Mouse (Mus musculus) heart, embryonic 13.5 days (tissue): Measurements from ENCODE around the gene Mcm3. TPM values are rescaled to one million over a fixed set of nuclear protein-coding genes. Genes with fewer than 3 reads are reported as not detected.

Experiments
- ATAC-seq: fragments of 200-750 bp; cut with Nextera tagmentation; 2 replicates; pipeline ENCODE4 v1.8.0; 2017; ENCODE audit warnings: moderate TSS enrichment; ENCODE audit not compliant: insufficient number of reproducible peaks, low FRiP score, low TSS enrichment; ENCODE audit errors: extremely low read depth
- H3K27ac ChIP-seq: fragments of 300-500 bp; sonication (generic); replicated peaks from 2 replicates; pipeline ENCODE4 v1.5.1; 2015; ENCODE audit warnings: moderate library complexity, mild to moderate bottlenecking, inconsistent platforms
- H3K27me3 ChIP-seq: fragments of 300-500 bp; sonication (generic); replicated peaks from 2 replicates; pipeline ENCODE4 v1.6.1; 2015; ENCODE audit warnings: mild to moderate bottlenecking, inconsistent platforms
- H3K36me3 ChIP-seq: fragments of 300-500 bp; sonication (generic); 2 replicates; pipeline ENCODE4 v1.6.1; 2015; ENCODE audit warnings: mild to moderate bottlenecking, inconsistent platforms
- H3K4me1 ChIP-seq: fragments of 300-500 bp; sonication (generic); 2 replicates; pipeline ENCODE4 v1.6.1; 2015; ENCODE audit warnings: inconsistent platforms
- H3K4me2 ChIP-seq: fragments of 300-500 bp; sonication (generic); 2 replicates; pipeline ENCODE4 v1.6.1; 2015; ENCODE audit warnings: inconsistent platforms, mild to moderate bottlenecking, moderate library complexity
- H3K4me3 ChIP-seq: fragments of 300-500 bp; sonication (generic); 2 replicates; pipeline ENCODE4 v1.5.1; 2015; ENCODE audit warnings: moderate library complexity, mild to moderate bottlenecking, inconsistent platforms
- H3K9ac ChIP-seq: fragments of 300-500 bp; sonication (generic); 2 replicates; pipeline ENCODE4 v1.6.1; 2015; ENCODE audit warnings: inconsistent platforms, mild to moderate bottlenecking, moderate library complexity
- H3K9me3 ChIP-seq: fragments of 300-500 bp; sonication (generic); 2 replicates; pipeline ENCODE4 v1.6.1; 2016; ENCODE audit warnings: inconsistent platforms
- WGBS: fragments of 180-500 bp; shearing (Covaris S2); methylation state at CpG from one replicate; pipeline ENCODE4 v1.1.7; 2015; ENCODE audit warnings: mixed read lengths; 5-methylcytosine and 5-hydroxymethylcytosine counted together
- polyA plus RNA-seq: library from polyadenylated mRNA; unstranded; fragments of >200 nt; fragmentation: Nextera tagmentation; extraction: Ambion mirVana; gene quantifications from 2 replicates; pipeline ENCODE4 v1.2.1, GENCODE M21; 2015

Gene Mcm3
- polyA plus RNA-seq, 1 experiment from 2014 or later, result 97.6 TPM

- Histone ChIP-seq H3K9ac (no peak overlapping the region), H3K9me3 (no peaks in the 10 kb centered on the region), H3K36me3 (no peaks in the 10 kb centered on the region), H3K27ac (no peak overlapping the region), H3K27me3 (no peaks in the 10 kb centered on the region), H3K4me3 (no peak overlapping the region), H3K4me2 (no peak overlapping the region), H3K4me1 (no peaks in the 10 kb centered on the region)
- WGBS, result 62% methylated on average over 5 of the region's 5 CpGs
- ATAC-seq, result no peak
Observed at GRCm38 (mm10) chr1:20832473-20833140, 12.5 kb upstream of the Mcm3 start.

- Histone ChIP-seq H3K9me3 (no peaks in the 10 kb centered on the region), H3K27ac (no peak overlapping the region), H3K4me2 (no peak overlapping the region), H3K27me3 (no peaks in the 10 kb centered on the region), H3K4me3 (no peak overlapping the region), H3K9ac (no peak overlapping the region), H3K4me1 (no peaks in the 10 kb centered on the region), H3K36me3 (no peaks in the 10 kb centered on the region)
- WGBS, result 71% methylated on average over 1 of the region's 1 CpGs
- no peak for ATAC-seq
Observed at GRCm38 (mm10) chr1:20830546-20830945, 10.4 kb upstream of the Mcm3 start.

DNA sequence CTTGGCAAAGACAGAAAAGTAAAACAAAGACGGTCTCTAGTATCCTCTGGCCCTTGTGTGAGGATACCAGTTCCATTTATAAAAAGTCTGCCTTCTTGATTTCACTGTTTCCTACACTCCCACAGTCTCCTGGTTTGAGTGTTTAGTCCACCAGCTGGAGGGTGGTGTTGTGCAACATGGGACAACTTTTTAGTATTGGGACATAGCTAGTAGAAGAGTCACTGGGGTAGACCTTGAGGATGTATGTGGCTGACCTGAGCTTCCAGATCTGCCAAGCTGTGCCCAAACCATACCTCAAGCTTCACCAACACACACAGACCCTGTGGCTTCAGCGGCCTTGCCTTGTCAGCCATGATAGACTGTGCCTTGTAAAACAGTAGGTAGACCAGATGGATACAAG, 7.9 kb upstream of the Mcm3 start:
- ATAC-seq, result no peak
- Histone ChIP-seq H3K36me3 (no peaks in the 10 kb centered on the region), H3K27ac (no peak overlapping the region), H3K4me2 (no peak overlapping the region), H3K9me3 (no peaks in the 10 kb centered on the region), H3K4me1 (no peaks in the 10 kb centered on the region), H3K4me3 (no peak overlapping the region), H3K9ac (no peak overlapping the region), H3K27me3 (no peaks in the 10 kb centered on the region)
- 83% methylated on average over 2 of the region's 2 CpGs for WGBS

- Histone ChIP-seq H3K4me3 (no peak overlapping the region), H3K9me3 (no peaks in the 10 kb centered on the region), H3K4me1 (0 out of 2 replicates have a peak, but pooled peaks cover 3% of the 10 kb centered on the region), H3K27me3 (no peaks in the 10 kb centered on the region), H3K36me3 (no peaks in the 10 kb centered on the region), H3K9ac (no peak overlapping the region), H3K27ac (no peak overlapping the region), H3K4me2 (no peak overlapping the region)
- ATAC-seq, result no peak
Observed at GRCm38 (mm10) chr1:20825036-20825435, 4.9 kb upstream of the Mcm3 start.

- Histone ChIP-seq H3K4me2 (no peak overlapping the region), H3K4me3 (no peak overlapping the region), H3K9ac (no peak overlapping the region), H3K36me3 (no peaks in the 10 kb centered on the region), H3K9me3 (no peaks in the 10 kb centered on the region), H3K4me1 (peaks cover 8% of the 10 kb centered on the region), H3K27ac (no peak overlapping the region), H3K27me3 (no peaks in the 10 kb centered on the region)
- no peak for ATAC-seq
- 54% methylated on average over 2 of the region's 2 CpGs for WGBS
Observed at GRCm38 (mm10) chr1:20823906-20824305, 3.8 kb upstream of the Mcm3 start.

DNA sequence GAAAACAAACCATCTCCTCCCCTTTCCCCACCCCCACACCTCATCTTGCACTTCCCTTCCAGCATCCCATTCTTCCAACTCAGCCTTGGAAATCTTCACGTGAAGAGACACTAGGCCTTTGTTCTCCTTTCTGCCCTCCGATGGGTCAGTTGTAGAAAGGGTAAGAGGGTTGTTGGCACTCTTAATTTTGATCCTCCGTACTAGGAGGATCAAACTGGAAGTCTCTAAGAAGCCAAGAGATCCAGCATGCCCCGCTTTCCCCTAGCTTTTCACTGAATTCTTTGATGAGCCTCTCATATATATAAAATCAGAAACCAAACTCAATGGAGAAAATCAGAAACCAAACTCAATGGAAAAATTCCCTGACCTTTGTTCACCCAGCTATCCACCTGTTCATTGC, 3.4 kb upstream of the Mcm3 start:
- Histone ChIP-seq H3K9ac (no peak overlapping the region), H3K27me3 (no peaks in the 10 kb centered on the region), H3K4me1 (peaks cover 12% of the 10 kb centered on the region), H3K4me2 (no peak overlapping the region), H3K4me3 (no peak overlapping the region), H3K27ac (no peak overlapping the region), H3K9me3 (no peaks in the 10 kb centered on the region), H3K36me3 (no peaks in the 10 kb centered on the region)
- ATAC-seq, result no peak
- 62% methylated on average over 4 of the region's 4 CpGs for WGBS

- no peak overlapping the region for H3K27ac ChIP-seq
Observed at GRCm38 (mm10) chr1:20820959-20821358, 847 bp upstream of the Mcm3 start.

DNA sequence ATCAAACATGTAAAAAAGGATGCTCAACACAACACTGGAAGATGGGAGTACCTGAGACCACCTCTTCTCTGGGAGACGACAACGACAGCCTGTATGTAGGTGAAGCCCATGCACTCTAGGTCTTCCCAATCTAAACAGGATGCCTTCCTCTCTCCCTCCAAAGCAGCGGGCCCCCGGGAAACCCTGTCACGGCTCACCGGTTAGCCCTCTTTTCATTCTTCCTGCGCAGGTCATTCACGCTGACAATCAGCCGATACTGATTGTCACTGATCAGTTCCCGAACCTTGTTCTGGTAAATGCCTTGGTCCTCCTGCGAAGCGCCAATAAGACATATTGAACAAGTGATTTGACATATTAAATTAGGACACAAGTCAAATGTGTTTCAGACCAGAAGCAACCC, 2.5 kb downstream of the Mcm3 start:
- Histone ChIP-seq H3K27me3 (no peaks in the 10 kb centered on the region), H3K9ac (no peak overlapping the region), H3K4me3 (no peak overlapping the region), H3K36me3 (peaks cover 56% of the 10 kb centered on the region), H3K27ac (no peak overlapping the region), H3K4me2 (peak overlapping the region; percentile 80), H3K9me3 (no peaks in the 10 kb centered on the region), H3K4me1 (peaks cover 18% of the 10 kb centered on the region)
- ATAC-seq, result no peak
- WGBS, result 84% methylated on average over 12 of the region's 12 CpGs

More at GRCm38 (mm10) chr1:20820959-20821358, 847 bp upstream of the Mcm3 start:
- 80% methylated on average over 4 of the region's 4 CpGs for WGBS
- Histone ChIP-seq H3K4me1 (peaks cover 18% of the 10 kb centered on the region), H3K4me2 (peak overlapping the region; percentile 80; the same call in 1 of the 2 replicates), H3K9me3 (no peaks in the 10 kb centered on the region), H3K9ac (no peak overlapping the region), H3K36me3 (peaks cover 22% of the 10 kb centered on the region), H3K4me3 (no peak overlapping the region), H3K27me3 (no peaks in the 10 kb centered on the region)
- ATAC-seq, result no peak

- peaks cover 60% of the 10 kb centered on the region for H3K36me3 ChIP-seq
- WGBS, result 77% methylated on average over 9 of the region's 9 CpGs
- H3K4me2 ChIP-seq, result no peak overlapping the region
- H3K4me3 ChIP-seq, result no peak overlapping the region
- no peak overlapping the region for H3K9ac ChIP-seq
- ATAC-seq, result no peak
- H3K27ac ChIP-seq, result no peak overlapping the region
- no peaks in the 10 kb centered on the region for H3K27me3 ChIP-seq
- H3K4me1 ChIP-seq, result peaks cover 18% of the 10 kb centered on the region
- no peaks in the 10 kb centered on the region for H3K9me3 ChIP-seq
Observed at GRCm38 (mm10) chr1:20817172-20817571, 2.9 kb downstream of the Mcm3 start.

DNA sequence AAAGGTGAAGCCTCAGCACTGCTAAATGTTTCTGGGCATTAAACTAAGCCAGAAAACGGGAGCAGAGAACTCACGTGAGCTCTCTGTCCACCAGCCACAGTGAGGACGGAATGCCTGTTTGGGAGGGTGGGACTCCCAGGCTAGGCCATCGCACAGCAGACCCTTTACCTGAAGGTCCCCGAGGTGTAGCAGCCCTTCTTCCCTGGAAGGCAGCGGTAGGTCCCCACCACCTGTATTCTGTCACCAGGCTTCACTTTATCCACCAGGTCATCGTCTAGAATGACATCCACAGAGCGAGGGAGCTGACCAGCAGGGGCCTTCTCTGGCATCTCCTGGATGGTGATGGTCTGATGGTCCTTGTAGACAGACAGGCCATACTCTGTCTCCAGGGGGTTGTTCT, 5.6 kb downstream of the Mcm3 start:
- H3K36me3 ChIP-seq, result peaks cover 86% of the 10 kb centered on the region
- no peak overlapping the region for H3K4me3 ChIP-seq
- no peaks in the 10 kb centered on the region for H3K27me3 ChIP-seq
- ATAC-seq, result no peak
- peaks cover 14% of the 10 kb centered on the region for H3K4me1 ChIP-seq
- WGBS, result 82% methylated on average over 8 of the region's 8 CpGs
- no peak overlapping the region for H3K4me2 ChIP-seq
- no peaks in the 10 kb centered on the region for H3K9me3 ChIP-seq
- no peak overlapping the region for H3K27ac ChIP-seq
- no peak overlapping the region for H3K9ac ChIP-seq

- Histone ChIP-seq H3K9ac (no peak overlapping the region), H3K36me3 (peaks cover 97% of the 10 kb centered on the region), H3K9me3 (no peaks in the 10 kb centered on the region), H3K27me3 (no peaks in the 10 kb centered on the region), H3K27ac (no peak overlapping the region), H3K4me1 (no peaks in the 10 kb centered on the region), H3K4me2 (no peak overlapping the region), H3K4me3 (no peak overlapping the region)
- 94% methylated on average over 10 of the region's 10 CpGs for WGBS
- no peak for ATAC-seq
Observed at GRCm38 (mm10) chr1:20804526-20804925, 15.6 kb downstream of the Mcm3 start.

GRCm38 (mm10) chr1:20801682-20802390, 18.3 kb downstream of the Mcm3 start:
- H3K36me3 ChIP-seq, result peaks cover 83% of the 10 kb centered on the region
- no peak overlapping the region for H3K4me3 ChIP-seq
- H3K4me1 ChIP-seq, result no peaks in the 10 kb centered on the region
- H3K27ac ChIP-seq, result no peak overlapping the region
- WGBS, result 81% methylated on average over 8 of the region's 8 CpGs
- no peak overlapping the region for H3K9ac ChIP-seq
- no peaks in the 10 kb centered on the region for H3K9me3 ChIP-seq
- ATAC-seq, result no peak
- no peaks in the 10 kb centered on the region for H3K27me3 ChIP-seq
- no peak overlapping the region for H3K4me2 ChIP-seq
